Mouse (Mus musculus) intestine, embryonic 14.5 days (tissue): Measurements from ENCODE around the gene Zzef1. TPM values are rescaled to one million over a fixed set of nuclear protein-coding genes. Genes with fewer than 3 reads are reported as not detected.

Experiments
- ATAC-seq: fragments of 200-750 bp; cut with Nextera tagmentation; replicated peaks from 2 replicates; pipeline ENCODE4 v1.8.0; 2017; ENCODE audit warnings: low read depth, moderate number of reproducible peaks, moderate TSS enrichment, moderate library complexity; ENCODE audit not compliant: low FRiP score, low TSS enrichment
- DNase-seq: peaks from one replicate; pipeline ENCODE4 v3.0.0-alpha.2; 2018; ENCODE audit warnings: low spot score
- H3K27ac ChIP-seq: fragments of 300-500 bp; sonication (generic); 2 replicates; pipeline ENCODE4 v1.5.1; 2014; ENCODE audit warnings: low read depth, mild to moderate bottlenecking, control low read depth
- H3K27me3 ChIP-seq: fragments of 300-500 bp; sonication (generic); replicated peaks from 2 replicates; pipeline ENCODE4 v1.6.1; 2014; ENCODE audit warnings: low read length, control low read depth; ENCODE audit not compliant: control insufficient read depth, insufficient read depth
- H3K36me3 ChIP-seq: fragments of 300-500 bp; sonication (generic); 2 replicates; pipeline ENCODE4 v1.6.1; 2014; ENCODE audit warnings: low read length, control low read depth; ENCODE audit not compliant: control insufficient read depth, insufficient read depth
- H3K4me1 ChIP-seq: fragments of 300-500 bp; sonication (generic); replicated peaks from 2 replicates; pipeline ENCODE4 v1.6.1; 2014; ENCODE audit warnings: low read length, control low read depth, mixed read lengths; ENCODE audit not compliant: control insufficient read depth, insufficient read depth
- H3K4me2 ChIP-seq: fragments of 300-500 bp; sonication (generic); 2 replicates; pipeline ENCODE4 v1.6.1; 2014; ENCODE audit warnings: low read length
- H3K4me3 ChIP-seq: fragments of 300-500 bp; sonication (generic); 2 replicates; pipeline ENCODE4 v1.5.1; 2014; ENCODE audit warnings: low read depth, low read length, control low read depth, mixed read lengths
- H3K9ac ChIP-seq: fragments of 300-500 bp; sonication (generic); 2 replicates; pipeline ENCODE4 v1.6.1; 2014; ENCODE audit warnings: mild to moderate bottlenecking, low read length
- H3K9me3 ChIP-seq: fragments of 300-500 bp; sonication (generic); 2 replicates; pipeline ENCODE4 v1.6.1; 2016; ENCODE audit warnings: low read length, control low read depth; ENCODE audit not compliant: control insufficient read depth
- WGBS: fragments of 180-500 bp; shearing (Covaris S2); extraction: QIAGEN DNeasy Blood & Tissue Kit; methylation state at CpG from one replicate; pipeline ENCODE4 v1.1.7; 2014; 5-methylcytosine and 5-hydroxymethylcytosine counted together
- polyA plus RNA-seq: library from polyadenylated mRNA; unstranded; fragments of >200 nt; fragmentation: Nextera tagmentation; extraction: Ambion mirVana; gene quantifications from 2 replicates; pipeline ENCODE4 v1.2.1, GENCODE M21; 2014

Zzef1 gene
- polyA plus RNA-seq, 1 experiment from 2014 or later: 12.2 TPM

- Histone ChIP-seq H3K27me3 (no peaks in the 10 kb centered on the region), H3K9me3 (no peaks in the 10 kb centered on the region), H3K27ac (0 out of 2 replicates have a peak overlapping the region, but pooled peaks have one; percentile 25), H3K36me3 (no peaks in the 10 kb centered on the region), H3K9ac (peak overlapping the region; percentile 74), H3K4me2 (peak overlapping the region; percentile 76), H3K4me1 (no peaks in the 10 kb centered on the region; the same call in 1 of the 2 replicates), H3K4me3 (peak overlapping the region; percentile 75)
- WGBS: under 1% methylated on average over 36 of the region's 42 CpGs
- DNase-seq: no peak
- ATAC-seq: peak; percentile 34
Measured at GRCm38 (mm10) chr11:72796296-72796687, 266 bp downstream of the Zzef1 start.

- H3K4me3 ChIP-seq: peak overlapping the region; percentile 75
- H3K27me3 ChIP-seq: no peaks in the 10 kb centered on the region
- no peaks in the 10 kb centered on the region for H3K9me3 ChIP-seq
- H3K4me2 ChIP-seq: peak overlapping the region; percentile 76
- H3K9ac ChIP-seq: peak overlapping the region; percentile 74
- 16% methylated on average over 10 of the region's 10 CpGs for WGBS
- H3K36me3 ChIP-seq: no peaks in the 10 kb centered on the region
- peak; percentile 53 for DNase-seq
- H3K4me1 ChIP-seq: no peaks in the 10 kb centered on the region; the same call in 1 of the 2 replicates
- no peak overlapping the region for H3K27ac ChIP-seq
- ATAC-seq: no peak
Measured at GRCm38 (mm10) chr11:72796773-72797338, 830 bp downstream of the Zzef1 start.

DNA sequence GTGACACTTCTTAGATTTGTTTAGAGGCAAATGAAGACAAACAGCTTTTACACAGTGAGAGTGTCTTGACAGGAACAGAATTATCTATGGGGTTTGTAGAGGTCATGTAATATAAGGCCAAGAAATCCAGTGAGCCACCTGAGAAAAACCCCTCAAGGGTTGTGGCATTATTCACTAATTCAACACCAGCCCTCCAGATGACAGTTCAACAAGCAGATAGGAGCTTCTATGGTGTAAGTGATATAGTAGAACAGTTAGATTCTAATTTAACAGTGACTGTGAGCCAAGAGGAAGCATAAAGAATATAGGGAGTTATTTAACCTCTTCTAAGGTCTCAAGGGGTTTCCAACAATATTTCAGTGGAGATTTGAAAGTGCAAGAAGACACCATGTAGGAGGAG, 2.1 kb downstream of the Zzef1 start:
- no peaks in the 10 kb centered on the region for H3K36me3 ChIP-seq
- H3K9ac ChIP-seq: no peak overlapping the region
- ATAC-seq (no peak), DNase-seq (no peak)
- H3K27ac ChIP-seq: no peak overlapping the region
- no peak overlapping the region for H3K4me3 ChIP-seq
- no peaks in the 10 kb centered on the region for H3K27me3 ChIP-seq
- H3K4me2 ChIP-seq: no peak overlapping the region
- no peaks in the 10 kb centered on the region for H3K9me3 ChIP-seq
- H3K4me1 ChIP-seq: no peaks in the 10 kb centered on the region; the same call in 1 of the 2 replicates

GRCm38 (mm10) chr11:72801182-72801581, 5.2 kb downstream of the Zzef1 start:
- Histone ChIP-seq H3K27ac (no peak overlapping the region), H3K9ac (no peak overlapping the region), H3K4me1 (no peaks in the 10 kb centered on the region; the same call in 1 of the 2 replicates), H3K4me2 (no peak overlapping the region), H3K27me3 (no peaks in the 10 kb centered on the region), H3K4me3 (no peak overlapping the region), H3K36me3 (no peaks in the 10 kb centered on the region), H3K9me3 (no peaks in the 10 kb centered on the region)
- DNase-seq: no peak
- ATAC-seq: no peak

- Histone ChIP-seq H3K4me1 (no peaks in the 10 kb centered on the region), H3K36me3 (no peaks in the 10 kb centered on the region), H3K9ac (no peak overlapping the region), H3K27ac (no peak overlapping the region), H3K27me3 (no peaks in the 10 kb centered on the region), H3K9me3 (no peaks in the 10 kb centered on the region), H3K4me3 (no peak overlapping the region), H3K4me2 (no peak overlapping the region)
- WGBS: 87% methylated on average over 3 of the region's 3 CpGs
- DNase-seq: no peak
- ATAC-seq: no peak
Measured at GRCm38 (mm10) chr11:72803038-72803437, 7.0 kb downstream of the Zzef1 start.

DNA sequence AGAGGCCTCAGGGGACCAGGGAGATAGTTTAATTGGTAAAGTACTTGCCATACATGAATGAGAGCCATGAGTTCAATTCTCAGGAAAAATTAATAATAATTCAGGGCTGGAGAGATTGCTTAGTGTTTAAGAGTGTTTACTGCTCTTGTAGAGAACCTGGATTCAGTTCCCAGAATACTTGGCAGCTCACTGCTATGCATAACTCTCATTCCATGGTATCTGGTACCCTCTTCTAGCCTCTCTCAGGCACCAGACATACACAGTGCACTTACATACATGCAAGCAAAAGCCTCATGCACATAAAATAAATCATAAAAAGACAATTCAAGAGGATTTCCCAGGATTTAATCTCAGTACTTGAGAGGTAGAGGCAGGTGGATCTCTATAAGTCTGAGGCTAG, 8.6 kb downstream of the Zzef1 start:
- H3K9me3 ChIP-seq: no peaks in the 10 kb centered on the region
- ATAC-seq (no peak), DNase-seq (no peak)
- H3K27me3 ChIP-seq: no peaks in the 10 kb centered on the region
- H3K4me2 ChIP-seq: no peak overlapping the region
- H3K9ac ChIP-seq: no peak overlapping the region
- no peak overlapping the region for H3K27ac ChIP-seq
- no peaks in the 10 kb centered on the region for H3K36me3 ChIP-seq
- no peaks in the 10 kb centered on the region for H3K4me1 ChIP-seq
- H3K4me3 ChIP-seq: no peak overlapping the region

- Histone ChIP-seq H3K4me2 (no peak overlapping the region), H3K9me3 (no peaks in the 10 kb centered on the region), H3K27ac (no peak overlapping the region), H3K4me1 (no peaks in the 10 kb centered on the region), H3K27me3 (no peaks in the 10 kb centered on the region), H3K4me3 (no peak overlapping the region), H3K36me3 (no peaks in the 10 kb centered on the region), H3K9ac (no peak overlapping the region)
- WGBS: 94% methylated on average over 3 of the region's 3 CpGs
- DNase-seq (no peak), ATAC-seq (peak; percentile 23; the same call in 1 of the 2 replicates)
Measured at GRCm38 (mm10) chr11:72805232-72805631, 9.2 kb downstream of the Zzef1 start.

DNA sequence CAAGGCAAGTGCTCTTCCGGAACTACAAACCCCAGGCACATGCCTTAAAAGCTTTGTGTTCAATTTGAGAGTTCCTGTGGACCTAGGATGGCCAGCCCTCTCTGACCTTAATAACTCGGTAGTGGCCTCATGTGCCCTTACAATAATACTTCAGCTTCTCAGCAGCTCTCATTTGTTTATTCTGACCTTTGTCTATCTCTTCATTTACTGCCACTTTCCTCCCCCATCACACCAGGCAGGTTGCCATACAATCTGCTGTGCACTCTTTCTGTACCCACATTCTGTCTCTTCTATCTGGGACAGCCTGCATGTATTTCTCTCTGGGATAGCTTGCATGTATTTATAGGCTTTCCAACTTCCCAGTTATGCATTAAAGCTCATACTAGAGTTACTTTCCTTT, 10.5 kb downstream of the Zzef1 start:
- Histone ChIP-seq H3K27me3 (no peaks in the 10 kb centered on the region), H3K27ac (no peak overlapping the region), H3K9me3 (no peaks in the 10 kb centered on the region), H3K4me2 (no peak overlapping the region), H3K4me3 (no peak overlapping the region), H3K9ac (no peak overlapping the region), H3K4me1 (no peaks in the 10 kb centered on the region), H3K36me3 (no peaks in the 10 kb centered on the region)
- no peak for DNase-seq
- no peak for ATAC-seq
- WGBS: 74% methylated on average over 2 of the region's 2 CpGs

DNA sequence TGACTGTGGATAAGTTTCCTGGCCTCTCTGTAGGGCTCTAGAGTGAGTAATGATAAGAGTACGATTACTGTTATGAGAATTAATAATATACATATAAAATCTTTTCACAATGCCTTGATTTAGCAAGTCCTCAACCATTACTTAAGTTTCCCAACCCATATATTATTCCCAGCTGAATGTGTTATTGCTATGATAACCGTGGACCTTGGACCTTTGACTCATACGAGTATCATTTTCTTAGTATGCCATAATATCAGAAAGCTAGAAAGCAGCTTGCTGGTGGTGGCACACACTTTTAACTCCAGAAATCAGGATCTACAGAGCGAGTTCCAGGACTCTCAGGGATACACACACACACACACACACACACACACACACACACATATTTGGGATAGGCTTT, 12.0 kb downstream of the Zzef1 start:
- 69% methylated on average over 4 of the region's 4 CpGs for WGBS
- Histone ChIP-seq H3K27me3 (no peaks in the 10 kb centered on the region), H3K36me3 (no peaks in the 10 kb centered on the region), H3K27ac (no peak overlapping the region), H3K9me3 (no peaks in the 10 kb centered on the region), H3K9ac (no peak overlapping the region), H3K4me3 (no peak overlapping the region), H3K4me1 (no peaks in the 10 kb centered on the region), H3K4me2 (no peak overlapping the region)
- no peak for DNase-seq
- no peak for ATAC-seq
